Mouse (Mus musculus): ENCODE data around the gene Creb5.

DNA sequence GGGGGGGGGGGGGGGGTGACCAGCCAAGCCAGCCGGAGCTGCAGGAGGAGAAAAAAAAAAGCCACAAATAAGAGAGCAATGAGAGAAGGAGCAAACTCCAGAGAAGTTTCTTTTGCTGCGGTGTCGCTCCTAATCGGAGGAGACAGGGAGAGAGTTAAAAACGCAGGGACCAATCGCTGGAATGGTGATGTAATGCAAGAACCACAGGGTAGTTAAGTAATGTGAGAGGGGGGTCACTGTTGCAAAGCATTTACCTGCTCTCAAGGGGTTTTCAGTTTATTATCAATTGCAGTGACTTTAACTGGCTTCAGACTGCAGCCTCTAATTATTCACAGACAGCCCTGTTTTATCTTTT lies 286.6 kb downstream of the Creb5 start:
- TF ChIP-seq GATA1 (IDR thresholded peaks at IDR 0.05; ENCODE audit: low read length) (no peak), TAL1 (IDR thresholded peaks at IDR 0.05; ENCODE audit: low read length) (no peak)

Measured in erythroblast, embryonic 14.5 days (primary cell).